Mouse (Mus musculus): Measurements from ENCODE around the gene Hhip. TPM values are rescaled to one million over a fixed set of nuclear protein-coding genes. Genes with fewer than 3 reads are reported as not detected.

The Hhip gene
- polyA plus RNA-seq, 1 experiment, result 2.8 TPM

GRCm38 (mm10) chr8:80048256-80048655, 9.6 kb downstream of the Hhip start:
- no peak overlapping the region for H3ac ChIP-seq (ENCODE audit: control insufficient read depth, insufficient read length, low read depth)
- no peaks in the 10 kb centered on the region for H3K79me2 ChIP-seq (ENCODE audit: control insufficient read depth, insufficient read depth)
- TF ChIP-seq CEBPB (IDR thresholded peaks at IDR 0.05; ENCODE audit: low read depth) (no peak), USF1 (IDR thresholded peaks at IDR 0.05; ENCODE audit: low read depth) (no peak), MYOD1 (IDR thresholded peaks at IDR 0.05; ENCODE audit: control insufficient read depth, insufficient read length, low read depth) (no peak), MYOG (IDR thresholded peaks at IDR 0.05; ENCODE audit: control insufficient read depth, extremely low read depth, insufficient read length) (no peak), MAX (IDR thresholded peaks at IDR 0.05) (no peak), FOSL1 (IDR thresholded peaks at IDR 0.05; ENCODE audit: insufficient read depth, low read length, poor library complexity, severe bottlenecking) (no peak), CTCF (IDR thresholded peaks at IDR 0.05; ENCODE audit: control insufficient read depth, insufficient read depth, insufficient read length) (no peak)
- H3K79me3 ChIP-seq (ENCODE audit: low read depth), result no peaks in the 10 kb centered on the region
- H3K27me3 ChIP-seq (ENCODE audit: control insufficient read depth, insufficient read depth, insufficient read length), result no peaks in the 10 kb centered on the region
- H3K36me3 ChIP-seq (ENCODE audit: control insufficient read depth, insufficient read depth), result peaks cover 9% of the 10 kb centered on the region
- H3K4me3 ChIP-seq (ENCODE audit: insufficient read depth, poor library complexity, severe bottlenecking), result no peak overlapping the region

- TF ChIP-seq CEBPB (IDR thresholded peaks at IDR 0.05; ENCODE audit: low read depth), result no peak
- Histone ChIP-seq H3K27me3 (ENCODE audit: control insufficient read depth, insufficient read depth, insufficient read length) (no peaks in the 10 kb centered on the region), H3K79me3 (ENCODE audit: low read depth) (no peaks in the 10 kb centered on the region), H3K4me3 (ENCODE audit: insufficient read depth, poor library complexity, severe bottlenecking) (no peak overlapping the region), H3K79me2 (ENCODE audit: control insufficient read depth, insufficient read depth) (no peaks in the 10 kb centered on the region), H3K36me3 (ENCODE audit: control insufficient read depth, insufficient read depth) (peaks cover 4% of the 10 kb centered on the region), H3ac (ENCODE audit: control insufficient read depth, insufficient read length, low read depth) (no peak overlapping the region)
Observed at GRCm38 (mm10) chr8:80037644-80038253, 20.1 kb downstream of the Hhip start.

GRCm38 (mm10) chr8:80032604-80033003, 25.2 kb downstream of the Hhip start:
- no peak overlapping the region for H3ac ChIP-seq (ENCODE audit: control insufficient read depth, insufficient read length, low read depth)
- no peaks in the 10 kb centered on the region for H3K79me2 ChIP-seq (ENCODE audit: control insufficient read depth, insufficient read depth)
- H3K79me3 ChIP-seq (ENCODE audit: low read depth), result no peaks in the 10 kb centered on the region
- no peak overlapping the region for H3K4me3 ChIP-seq (ENCODE audit: insufficient read depth, poor library complexity, severe bottlenecking)
- H3K36me3 ChIP-seq (ENCODE audit: control insufficient read depth, insufficient read depth), result no peaks in the 10 kb centered on the region
- no peaks in the 10 kb centered on the region for H3K27me3 ChIP-seq (ENCODE audit: control insufficient read depth, insufficient read depth, insufficient read length)
- TF ChIP-seq MYOD1 (IDR thresholded peaks at IDR 0.05; ENCODE audit: control insufficient read depth, insufficient read length, low read depth), result peak; percentile 99
- TF ChIP-seq CTCF (IDR thresholded peaks at IDR 0.05; ENCODE audit: control insufficient read depth, insufficient read depth, insufficient read length), result no peak
- TF ChIP-seq MAX (IDR thresholded peaks at IDR 0.05), result peak; percentile 19

- TF ChIP-seq CEBPB (IDR thresholded peaks at IDR 0.05; ENCODE audit: low read depth) (no peak), MYOD1 (IDR thresholded peaks at IDR 0.05; ENCODE audit: control insufficient read depth, insufficient read length, low read depth) (peak; percentile 20)
- Histone ChIP-seq H3ac (ENCODE audit: control insufficient read depth, insufficient read length, low read depth) (peak overlapping the region; percentile 45), H3K79me2 (ENCODE audit: control insufficient read depth, insufficient read depth) (no peaks in the 10 kb centered on the region), H3K36me3 (ENCODE audit: control insufficient read depth, insufficient read depth) (no peaks in the 10 kb centered on the region), H3K4me3 (ENCODE audit: insufficient read depth, poor library complexity, severe bottlenecking) (no peak overlapping the region), H3K79me3 (ENCODE audit: low read depth) (no peaks in the 10 kb centered on the region), H3K27me3 (ENCODE audit: control insufficient read depth, insufficient read depth, insufficient read length) (no peaks in the 10 kb centered on the region)
Observed at GRCm38 (mm10) chr8:80031330-80032293, 26.2 kb downstream of the Hhip start.

- Histone ChIP-seq H3K27me3 (ENCODE audit: control insufficient read depth, insufficient read depth, insufficient read length) (no peaks in the 10 kb centered on the region), H3K4me3 (ENCODE audit: insufficient read depth, poor library complexity, severe bottlenecking) (no peak overlapping the region), H3K79me3 (ENCODE audit: low read depth) (no peaks in the 10 kb centered on the region), H3K36me3 (ENCODE audit: control insufficient read depth, insufficient read depth) (no peaks in the 10 kb centered on the region), H3K79me2 (ENCODE audit: control insufficient read depth, insufficient read depth) (no peaks in the 10 kb centered on the region), H3ac (ENCODE audit: control insufficient read depth, insufficient read length, low read depth) (no peak overlapping the region)
- TF ChIP-seq MYOD1 (IDR thresholded peaks at IDR 0.05; ENCODE audit: control insufficient read depth, insufficient read length, low read depth) (no peak), CTCF (IDR thresholded peaks at IDR 0.05; ENCODE audit: control insufficient read depth, insufficient read depth, insufficient read length) (no peak), MYOG (IDR thresholded peaks at IDR 0.05; ENCODE audit: control insufficient read depth, extremely low read depth, insufficient read length) (no peak), FOSL1 (IDR thresholded peaks at IDR 0.05; ENCODE audit: insufficient read depth, low read length, poor library complexity, severe bottlenecking) (no peak), CEBPB (IDR thresholded peaks at IDR 0.05; ENCODE audit: low read depth) (no peak), MAX (IDR thresholded peaks at IDR 0.05) (no peak), USF1 (IDR thresholded peaks at IDR 0.05; ENCODE audit: low read depth) (no peak)
Observed at GRCm38 (mm10) chr8:80029631-80030030, 28.2 kb downstream of the Hhip start.

- Histone ChIP-seq H3ac (ENCODE audit: control insufficient read depth, insufficient read length, low read depth) (no peak overlapping the region), H3K79me3 (ENCODE audit: low read depth) (no peaks in the 10 kb centered on the region), H3K27me3 (ENCODE audit: control insufficient read depth, insufficient read depth, insufficient read length) (no peaks in the 10 kb centered on the region), H3K4me3 (ENCODE audit: insufficient read depth, poor library complexity, severe bottlenecking) (no peak overlapping the region), H3K36me3 (ENCODE audit: control insufficient read depth, insufficient read depth) (no peaks in the 10 kb centered on the region), H3K79me2 (ENCODE audit: control insufficient read depth, insufficient read depth) (no peaks in the 10 kb centered on the region)
- TF ChIP-seq MYOG (IDR thresholded peaks at IDR 0.05; ENCODE audit: control insufficient read depth, extremely low read depth, insufficient read length) (no peak), MAX (IDR thresholded peaks at IDR 0.05) (no peak), CTCF (IDR thresholded peaks at IDR 0.05; ENCODE audit: control insufficient read depth, insufficient read depth, insufficient read length) (no peak), CEBPB (IDR thresholded peaks at IDR 0.05; ENCODE audit: low read depth) (no peak), FOSL1 (IDR thresholded peaks at IDR 0.05; ENCODE audit: insufficient read depth, low read length, poor library complexity, severe bottlenecking) (no peak), USF1 (IDR thresholded peaks at IDR 0.05; ENCODE audit: low read depth) (no peak), MYOD1 (IDR thresholded peaks at IDR 0.05; ENCODE audit: control insufficient read depth, insufficient read length, low read depth) (no peak)
Observed at GRCm38 (mm10) chr8:80020469-80020868, 37.3 kb downstream of the Hhip start.

Data from C2C12 (cell line).